Mouse (Mus musculus) embryonic fibroblast, embryonic 13.5 days (primary cell): Measurements from ENCODE around the gene Apobec2. TPM values are rescaled to one million over a fixed set of nuclear protein-coding genes. Genes with fewer than 3 reads are reported as not detected.

Experiments
- H3K27ac ChIP-seq: 2 replicates; pipeline ENCODE4 v1.5.1; 2012; ENCODE audit warnings: low read length, control low read depth, inconsistent platforms; ENCODE audit not compliant: insufficient read depth
- H3K4me1 ChIP-seq: 2 replicates; pipeline ENCODE4 v1.6.1; 2011; ENCODE audit warnings: low read length; ENCODE audit not compliant: control insufficient read depth, insufficient read depth
- H3K4me3 ChIP-seq: 2 replicates; pipeline ENCODE4 v1.5.1; 2011; ENCODE audit warnings: mild to moderate bottlenecking, control low read depth, low read length; ENCODE audit not compliant: insufficient read depth
- CTCF ChIP-seq: IDR thresholded peaks from 2 replicates; pipeline ENCODE4 v1.5.1; 2011; ENCODE audit warnings: mild to moderate bottlenecking, control low read depth, low read length, moderate library complexity, borderline replicate concordance; ENCODE audit not compliant: insufficient read depth
- POLR2A ChIP-seq: IDR thresholded peaks from 2 replicates; pipeline ENCODE4 v1.6.1; 2011; ENCODE audit warnings: low read depth, mild to moderate bottlenecking, control low read depth, low read length, moderate library complexity
- polyA plus RNA-seq: library from polyadenylated mRNA; stranded (reverse); fragments of >200 nt; gene quantifications from 2 replicates; pipeline ENCODE4 v1.2.4, GENCODE M21; 2011; ENCODE audit warnings: low read depth; ENCODE audit not compliant: missing spikeins, insufficient read length

Apobec2 gene
- polyA plus RNA-seq, 1 experiment: not detected

DNA sequence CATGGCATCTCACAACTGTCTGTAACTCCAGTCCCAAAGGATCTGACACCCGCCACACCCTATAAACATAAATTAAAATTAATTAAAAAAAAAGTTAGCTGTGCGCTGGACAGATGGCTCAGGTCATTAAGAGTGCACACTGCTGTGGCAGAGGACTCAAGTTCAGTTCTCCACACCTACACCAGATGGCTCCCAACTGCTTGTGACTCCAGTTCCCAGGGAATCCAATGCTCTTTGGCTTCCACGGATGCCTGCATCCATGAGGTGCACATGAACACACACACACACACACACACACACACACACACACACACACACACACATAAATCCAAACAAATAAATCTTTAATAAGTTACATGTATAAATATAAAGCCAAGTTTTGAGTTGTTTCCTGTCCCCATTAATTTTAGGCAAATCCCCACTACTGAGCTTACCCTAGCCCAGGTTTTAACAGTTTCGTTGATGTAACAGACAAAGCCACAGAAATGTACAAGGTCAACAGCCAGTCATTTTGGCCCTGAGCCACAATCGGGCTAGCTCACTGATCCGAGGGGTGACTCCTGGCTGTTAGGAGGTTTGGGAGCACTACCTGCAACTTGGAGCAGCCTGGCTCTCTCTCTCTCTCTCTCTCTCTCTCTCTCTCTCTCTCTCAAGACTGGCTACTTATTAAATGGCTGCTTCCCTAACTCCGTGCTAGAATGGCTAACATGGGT lies 10.2 kb upstream of the Apobec2 start:
- H3K4me1 ChIP-seq: no peaks in the 10 kb centered on the region
- no peak for TF ChIP-seq CTCF
- TF ChIP-seq POLR2A: no peak
- no peak overlapping the region for H3K4me3 ChIP-seq
- H3K27ac ChIP-seq: no peak overlapping the region

DNA sequence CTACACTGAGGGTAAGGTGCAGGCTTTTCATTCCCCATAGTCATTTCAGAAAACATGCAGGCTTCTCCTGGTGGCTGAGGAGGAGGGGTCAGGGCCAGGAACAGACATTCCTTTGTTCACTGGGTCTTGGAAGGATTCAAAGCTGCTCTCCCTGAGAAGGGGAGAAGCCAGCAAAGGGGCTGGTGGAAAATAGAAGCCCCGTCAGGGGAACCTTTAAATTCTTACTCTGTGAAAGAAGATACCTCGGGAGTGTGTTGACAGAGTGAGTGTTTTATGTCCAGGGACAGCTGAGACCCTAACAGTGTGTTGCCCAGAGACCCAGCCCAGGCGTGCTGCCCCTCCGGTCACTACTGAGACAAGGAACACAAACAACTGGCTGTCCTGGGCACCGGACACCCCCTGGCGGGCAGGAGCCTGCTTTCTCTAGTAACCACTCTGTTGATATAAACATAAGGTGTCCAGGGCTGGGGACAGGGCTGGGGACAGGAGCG lies 4.7 kb upstream of the Apobec2 start:
- Histone ChIP-seq H3K4me3 (no peak overlapping the region), H3K4me1 (no peaks in the 10 kb centered on the region), H3K27ac (no peak overlapping the region)
- TF ChIP-seq CTCF: no peak
- TF ChIP-seq POLR2A: no peak

GRCm38 (mm10) chr17:48436487-48436886 lies 3.8 kb upstream of the Apobec2 start:
- H3K4me3 ChIP-seq: no peak overlapping the region
- H3K4me1 ChIP-seq: no peaks in the 10 kb centered on the region
- no peak overlapping the region for H3K27ac ChIP-seq
- TF ChIP-seq POLR2A (no peak), CTCF (no peak)

GRCm38 (mm10) chr17:48434479-48434878 lies 1.7 kb upstream of the Apobec2 start:
- Histone ChIP-seq H3K4me3 (no peak overlapping the region), H3K27ac (no peak overlapping the region), H3K4me1 (no peaks in the 10 kb centered on the region)
- TF ChIP-seq POLR2A (no peak), CTCF (no peak)

GRCm38 (mm10) chr17:48433689-48434330 lies 1.1 kb upstream of the Apobec2 start:
- H3K27ac ChIP-seq: no peak overlapping the region
- TF ChIP-seq CTCF: no peak
- TF ChIP-seq POLR2A: no peak
- H3K4me1 ChIP-seq: no peaks in the 10 kb centered on the region
- no peak overlapping the region for H3K4me3 ChIP-seq

- H3K27ac ChIP-seq: no peak overlapping the region
- H3K4me1 ChIP-seq: no peaks in the 10 kb centered on the region
- no peak overlapping the region for H3K4me3 ChIP-seq
- TF ChIP-seq POLR2A (no peak), CTCF (no peak)
These were observed 401 bp upstream of the Apobec2 start for GRCm38 (mm10) chr17:48433006-48433655.

- no peak overlapping the region for H3K4me3 ChIP-seq
- H3K27ac ChIP-seq: no peak overlapping the region
- no peaks in the 10 kb centered on the region for H3K4me1 ChIP-seq
- TF ChIP-seq CTCF (no peak), POLR2A (no peak)
These were observed 1.7 kb downstream of the Apobec2 start for GRCm38 (mm10) chr17:48431054-48431453.

- H3K27ac ChIP-seq: no peak overlapping the region
These were observed 2.3 kb downstream of the Apobec2 start for GRCm38 (mm10) chr17:48430394-48430793.

DNA sequence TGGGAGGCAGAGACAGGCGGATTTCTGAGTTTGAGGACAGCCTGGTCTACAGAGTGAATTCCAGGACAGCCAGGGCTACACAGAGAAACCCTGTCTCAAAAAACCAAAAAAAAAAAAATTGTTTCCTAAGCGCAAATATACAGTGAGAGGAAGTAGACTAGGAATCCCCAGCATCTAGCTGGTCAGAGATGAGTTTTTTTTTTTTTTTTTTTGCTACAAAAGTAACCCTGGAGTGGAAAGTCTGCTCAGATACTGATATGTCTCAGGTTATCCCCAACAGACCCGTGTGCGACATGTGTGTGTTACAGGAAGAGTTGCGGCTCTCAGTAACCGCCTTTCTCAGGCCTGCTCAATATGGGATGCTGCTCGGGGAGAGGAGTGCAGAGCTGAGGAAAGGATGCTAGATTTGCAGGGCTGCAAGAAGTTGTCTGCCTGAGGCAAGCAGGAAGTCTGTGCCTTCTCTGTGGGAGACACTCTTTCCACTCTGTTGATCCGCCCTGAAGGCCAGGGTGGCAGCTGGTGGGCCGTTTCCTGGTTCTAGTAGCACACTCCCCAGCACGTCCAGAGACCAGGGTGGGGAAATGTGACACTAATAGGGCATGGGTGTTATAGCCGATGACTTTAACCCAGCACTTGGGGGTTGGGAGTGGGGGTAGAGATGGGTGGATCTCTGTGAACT lies 4.7 kb downstream of the Apobec2 start:
- Histone ChIP-seq H3K4me3 (no peak overlapping the region), H3K4me1 (no peaks in the 10 kb centered on the region), H3K27ac (no peak overlapping the region)
- TF ChIP-seq CTCF (no peak), POLR2A (no peak)

More at GRCm38 (mm10) chr17:48430394-48430793, 2.3 kb downstream of the Apobec2 start:
- TF ChIP-seq POLR2A (no peak), CTCF (no peak)
- Histone ChIP-seq H3K4me3 (no peak overlapping the region), H3K4me1 (no peaks in the 10 kb centered on the region)
